Mouse (Mus musculus) stomach, postnatal 0 days (tissue): ENCODE data around the gene Rbm33. TPM values are rescaled to one million over a fixed set of nuclear protein-coding genes. Genes with fewer than 3 reads are reported as not detected.

Experiments used
- ATAC-seq: fragments of 200-750 bp; cut with Nextera tagmentation; 2 replicates; pipeline ENCODE4 v1.8.0; 2017; ENCODE audit not compliant: low FRiP score, low TSS enrichment
- DNase-seq: peaks from one replicate; pipeline ENCODE4 v3.0.0-alpha.2; 2016; ENCODE audit warnings: low spot score
- H3K27ac ChIP-seq: fragments of 300-500 bp; sonication (generic); replicated peaks from 2 replicates; pipeline ENCODE4 v1.5.1; 2014; ENCODE audit warnings: mild to moderate bottlenecking, control low read depth
- H3K27me3 ChIP-seq: fragments of 300-500 bp; sonication (generic); 2 replicates; pipeline ENCODE4 v1.6.1; 2014; ENCODE audit warnings: low read length; ENCODE audit not compliant: control insufficient read depth, insufficient read depth
- H3K36me3 ChIP-seq: fragments of 300-500 bp; sonication (generic); 2 replicates; pipeline ENCODE4 v1.6.1; 2014; ENCODE audit warnings: low read length, mixed read lengths; ENCODE audit not compliant: control insufficient read depth, insufficient read depth
- H3K4me1 ChIP-seq: fragments of 300-500 bp; sonication (generic); replicated peaks from 2 replicates; pipeline ENCODE4 v1.6.1; 2014; ENCODE audit warnings: antibody characterized with exemption; ENCODE audit not compliant: control insufficient read depth, insufficient read depth
- H3K4me2 ChIP-seq: fragments of 300-500 bp; sonication (generic); replicated peaks from 2 replicates; pipeline ENCODE4 v1.6.1; 2014; ENCODE audit warnings: low read depth, mild to moderate bottlenecking, control low read depth, moderate library complexity
- H3K4me3 ChIP-seq: fragments of 300-500 bp; sonication (generic); 2 replicates; pipeline ENCODE4 v1.5.1; 2014; ENCODE audit warnings: low read depth, low read length, control low read depth
- H3K9ac ChIP-seq: fragments of 300-500 bp; sonication (generic); 2 replicates; pipeline ENCODE4 v1.6.1; 2014; ENCODE audit warnings: mild to moderate bottlenecking, low read length, control low read depth, mixed read lengths
- H3K9me3 ChIP-seq: fragments of 300-500 bp; sonication (generic); 2 replicates; pipeline ENCODE4 v1.6.1; 2016; ENCODE audit warnings: low read length; ENCODE audit not compliant: control insufficient read depth
- CTCF ChIP-seq: IDR thresholded peaks from 2 replicates; pipeline ENCODE4 v1.5.1; 2016; ENCODE audit warnings: antibody characterized with exemption, low read depth, mild to moderate bottlenecking, moderate library complexity
- EP300 ChIP-seq: optimal IDR thresholded peaks from 2 replicates; pipeline ENCODE3; 2016; ENCODE audit warnings: antibody characterized with exemption
- WGBS: fragments of 180-500 bp; shearing (Covaris S2); extraction: QIAGEN DNeasy Blood & Tissue Kit; methylation state at CpG from one replicate; pipeline ENCODE4 v1.1.7; 2014; 5-methylcytosine and 5-hydroxymethylcytosine counted together
- polyA plus RNA-seq: library from polyadenylated mRNA; unstranded; fragments of >200 nt; fragmentation: Nextera tagmentation; extraction: Ambion mirVana; gene quantifications from 2 replicates; pipeline ENCODE4 v1.2.1, GENCODE M21; 2015

The Rbm33 gene
- polyA plus RNA-seq, 1 experiment from 2014 or later = 4.7 TPM

- DNase-seq (no peak), ATAC-seq (no peak)
- no peaks in the 10 kb centered on the region for H3K9me3 ChIP-seq
- TF ChIP-seq EP300 (no peak), CTCF (no peak)
- H3K27me3 ChIP-seq = no peaks in the 10 kb centered on the region
- no peak overlapping the region for H3K4me2 ChIP-seq
- H3K4me3 ChIP-seq = no peak overlapping the region
- no peak overlapping the region for H3K9ac ChIP-seq
- WGBS = 57% methylated on average over 1 of the region's 1 CpGs
- no peaks in the 10 kb centered on the region for H3K36me3 ChIP-seq
- no peaks in the 10 kb centered on the region for H3K4me1 ChIP-seq
- H3K27ac ChIP-seq = no peak overlapping the region
These were observed 26.3 kb upstream of the Rbm33 start for GRCm38 (mm10) chr5:28290630-28291029.

GRCm38 (mm10) chr5:28291118-28291850, 25.6 kb upstream of the Rbm33 start:
- no peak overlapping the region for H3K27ac ChIP-seq
- H3K9me3 ChIP-seq = no peaks in the 10 kb centered on the region
- no peak overlapping the region for H3K4me2 ChIP-seq
- 65% methylated on average over 5 of the region's 5 CpGs for WGBS
- ATAC-seq (no peak), DNase-seq (no peak)
- H3K9ac ChIP-seq = no peak overlapping the region
- no peaks in the 10 kb centered on the region for H3K36me3 ChIP-seq
- TF ChIP-seq EP300 = no peak
- no peak for TF ChIP-seq CTCF
- no peaks in the 10 kb centered on the region for H3K27me3 ChIP-seq
- no peak overlapping the region for H3K4me3 ChIP-seq
- H3K4me1 ChIP-seq = no peaks in the 10 kb centered on the region

DNA sequence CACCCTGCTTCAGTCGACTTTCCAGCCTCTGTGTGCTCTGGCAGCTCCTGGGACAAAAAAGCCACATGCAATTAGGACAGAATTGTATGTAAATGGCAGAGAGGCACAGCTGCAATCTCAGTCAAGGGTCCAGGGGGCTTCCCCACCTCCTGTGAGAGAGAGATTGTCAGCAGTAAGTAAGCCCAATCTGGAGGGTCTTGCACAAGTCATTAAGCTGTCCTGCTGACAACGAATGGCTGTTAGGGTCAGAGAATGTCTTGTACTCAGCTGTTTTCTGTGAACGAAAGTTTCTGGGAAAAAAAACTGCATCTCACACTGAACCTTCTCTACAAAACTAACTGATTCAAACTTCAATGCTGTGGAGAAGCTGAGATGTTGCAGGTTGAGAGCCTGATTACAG, 24.6 kb upstream of the Rbm33 start:
- H3K9me3 ChIP-seq = no peaks in the 10 kb centered on the region
- no peak overlapping the region for H3K27ac ChIP-seq
- no peaks in the 10 kb centered on the region for H3K4me1 ChIP-seq
- H3K36me3 ChIP-seq = no peaks in the 10 kb centered on the region
- H3K9ac ChIP-seq = no peak overlapping the region
- no peaks in the 10 kb centered on the region for H3K27me3 ChIP-seq
- H3K4me3 ChIP-seq = no peak overlapping the region
- no peak for ATAC-seq
- TF ChIP-seq EP300 (no peak), CTCF (no peak)
- 27% methylated on average over 3 of the region's 3 CpGs for WGBS
- DNase-seq = no peak
- no peak overlapping the region for H3K4me2 ChIP-seq

- Histone ChIP-seq H3K27me3 (no peaks in the 10 kb centered on the region), H3K4me2 (no peak overlapping the region), H3K27ac (no peak overlapping the region), H3K4me1 (no peaks in the 10 kb centered on the region), H3K9me3 (no peaks in the 10 kb centered on the region), H3K4me3 (no peak overlapping the region), H3K36me3 (no peaks in the 10 kb centered on the region), H3K9ac (no peak overlapping the region)
- 6% methylated on average over 6 of the region's 6 CpGs for WGBS
- DNase-seq (peak; percentile 88), ATAC-seq (no peak)
- TF ChIP-seq CTCF (peak; percentile 99), EP300 (no peak)
These were observed 22.9 kb upstream of the Rbm33 start for GRCm38 (mm10) chr5:28293990-28294389.

GRCm38 (mm10) chr5:28298161-28298560, 18.8 kb upstream of the Rbm33 start:
- Histone ChIP-seq H3K27ac (no peak overlapping the region), H3K9me3 (no peaks in the 10 kb centered on the region), H3K36me3 (no peaks in the 10 kb centered on the region), H3K4me2 (no peak overlapping the region), H3K4me3 (no peak overlapping the region), H3K27me3 (no peaks in the 10 kb centered on the region), H3K9ac (no peak overlapping the region), H3K4me1 (no peaks in the 10 kb centered on the region)
- no peak for TF ChIP-seq CTCF
- TF ChIP-seq EP300 = no peak
- DNase-seq (no peak), ATAC-seq (no peak)
- 71% methylated on average over 5 of the region's 5 CpGs for WGBS

- TF ChIP-seq CTCF = no peak
- no peak for TF ChIP-seq EP300
- WGBS = 48% methylated on average over 3 of the region's 3 CpGs
- no peak for DNase-seq
- Histone ChIP-seq H3K36me3 (no peaks in the 10 kb centered on the region), H3K4me3 (no peak overlapping the region), H3K9me3 (no peaks in the 10 kb centered on the region), H3K9ac (no peak overlapping the region), H3K27me3 (no peaks in the 10 kb centered on the region), H3K27ac (no peak overlapping the region), H3K4me1 (no peaks in the 10 kb centered on the region), H3K4me2 (no peak overlapping the region)
- ATAC-seq = no peak
These were observed 18.2 kb upstream of the Rbm33 start for GRCm38 (mm10) chr5:28298693-28299092.
